Mouse (Mus musculus) cerebellum, adult 18-20 months (tissue): ENCODE data around the gene Rab3d.
A peak's percentile ranks its signal among the peaks of the same experiment; 100 is the strongest.
"Not testable (repeated sequence)": the region's sequence is repeated elsewhere in the genome, so short reads cannot be mapped to it uniquely, and the experiment has no call there.

Experiments used
- DNase-seq, 2 experiments: peaks; one replicate each; pipeline ENCODE4 v3.0.0; 2021

The Rab3d gene

DNA sequence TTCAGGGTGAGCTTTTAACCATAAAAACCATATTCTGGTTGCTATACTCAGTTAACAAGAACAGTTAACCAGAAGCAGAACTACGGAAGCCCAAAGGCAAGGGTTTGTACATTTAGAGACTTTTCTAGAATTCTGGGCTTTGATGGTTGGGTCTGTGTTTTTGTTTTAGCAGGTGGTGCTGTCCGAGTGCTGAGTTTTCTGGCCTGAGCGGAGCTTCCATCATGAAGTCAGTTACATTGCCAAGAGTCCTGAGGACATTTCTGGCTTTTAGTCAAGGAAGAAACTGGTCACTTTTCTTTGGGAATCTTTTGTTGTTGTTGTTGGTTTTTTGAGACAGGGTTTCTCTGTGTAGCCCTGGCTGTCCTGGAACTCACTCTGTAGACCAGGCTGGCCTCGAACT lies 14.0 kb downstream of the Rab3d start:
- no peak for DNase-seq

DNA sequence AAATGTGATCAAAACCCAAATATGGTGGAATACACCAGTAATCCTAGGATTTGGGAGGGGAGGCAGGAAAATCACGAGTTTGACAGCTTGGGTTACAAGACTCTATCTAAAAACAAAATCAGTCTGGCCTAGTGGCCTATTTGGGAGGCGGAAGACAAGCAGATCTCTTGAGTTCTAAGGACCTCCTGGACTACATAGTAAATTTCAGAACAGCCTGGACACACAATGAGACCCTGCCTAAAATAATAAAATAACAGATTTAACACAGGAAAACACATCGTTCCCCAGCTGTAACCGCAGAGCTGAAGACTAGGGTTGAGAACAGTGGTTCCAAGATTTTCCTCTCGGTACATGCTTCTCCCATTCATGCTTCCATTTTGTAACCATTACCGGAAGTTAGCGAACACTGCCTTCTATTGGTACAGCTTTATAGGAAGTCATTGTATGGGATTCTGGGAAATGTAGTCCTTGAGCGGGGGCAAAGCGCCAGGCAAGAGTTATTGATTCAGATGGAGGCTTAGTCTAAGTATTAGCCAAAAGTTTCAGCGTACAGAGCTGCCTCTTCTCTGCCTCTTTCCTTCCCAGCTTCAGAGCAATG lies 16.7 kb downstream of the Rab3d start:
- DNase-seq = peak; percentile 77

DNA sequence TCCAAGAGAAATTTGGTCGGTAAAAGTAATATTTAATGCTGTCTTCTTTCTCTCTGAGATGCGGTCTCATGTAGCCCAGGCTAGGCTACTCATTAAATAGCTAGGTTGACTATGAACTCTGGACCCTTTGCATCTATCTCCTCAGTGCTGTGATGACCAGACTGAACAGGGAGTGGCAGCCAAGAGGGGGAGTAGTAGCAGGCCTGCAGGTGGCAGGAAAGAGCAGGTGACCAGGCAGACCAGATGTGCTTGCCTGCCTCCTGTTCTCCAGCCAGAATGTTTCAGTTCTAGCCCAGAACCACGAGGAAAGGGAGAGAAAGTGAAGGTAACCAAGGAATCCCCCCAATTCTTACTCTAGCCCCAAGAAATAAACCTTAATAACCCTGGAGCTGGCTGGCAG lies 28.8 kb downstream of the Rab3d start:
- DNase-seq = no peak

GRCm38 (mm10) chr9:21876601-21877000 lies 41.4 kb downstream of the Rab3d start:
- DNase-seq = no peak

DNA sequence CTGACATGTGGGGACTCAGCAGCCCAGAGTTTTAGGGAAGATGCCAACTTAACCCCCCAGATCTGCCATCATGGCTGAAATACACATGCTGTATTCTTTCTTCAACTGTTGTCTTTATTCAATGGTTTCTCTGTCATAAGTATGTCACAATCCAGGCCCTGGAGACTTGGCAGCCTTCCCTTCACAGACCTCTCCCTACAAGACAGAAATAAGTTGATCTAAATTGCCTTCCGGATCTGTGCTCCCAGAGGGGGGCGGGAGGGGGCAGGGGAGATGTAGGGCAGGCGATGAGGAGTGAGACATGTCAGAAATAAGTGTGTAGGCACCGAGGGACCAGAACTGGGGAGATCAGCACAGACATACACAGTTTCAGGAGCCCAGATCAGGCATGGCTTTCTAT lies 45.8 kb downstream of the Rab3d start:
- DNase-seq = no peak

DNA sequence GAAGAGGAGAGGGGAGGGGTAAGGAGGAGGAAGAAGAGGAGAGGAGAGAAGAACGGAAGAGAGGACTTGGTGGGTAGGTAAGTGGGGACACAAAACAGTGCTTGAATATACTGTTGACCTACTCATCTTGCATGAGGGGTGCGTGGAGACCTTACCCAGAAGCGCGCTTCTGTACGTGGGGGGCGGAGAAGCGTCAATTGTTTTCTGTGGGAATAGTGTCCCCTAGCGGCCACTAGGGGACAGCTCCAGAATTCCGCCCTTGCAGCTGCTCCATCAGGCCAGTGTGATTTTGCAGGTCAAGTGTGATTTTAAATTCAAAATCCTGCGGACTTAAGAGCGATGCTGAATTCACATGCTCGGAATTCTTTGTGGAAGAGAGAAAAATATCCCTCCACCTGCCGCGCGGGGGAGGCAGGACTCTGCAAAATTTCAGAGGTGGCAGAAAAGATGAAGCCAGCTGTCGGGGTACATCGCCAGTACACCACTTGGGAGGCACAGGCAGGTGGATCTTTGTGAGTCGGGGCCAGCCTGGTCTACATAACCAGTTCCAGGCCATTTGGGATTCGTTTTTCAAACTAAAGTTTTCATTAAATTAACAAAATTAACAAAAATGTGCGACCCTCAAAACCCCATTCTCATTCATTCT lies 47.0 kb downstream of the Rab3d start:
- peak; percentile 56 to 77 for DNase-seq

GRCm38 (mm10) chr9:21869290-21869689 lies 48.7 kb downstream of the Rab3d start:
- peak; percentile 58 to 61 for DNase-seq

DNA sequence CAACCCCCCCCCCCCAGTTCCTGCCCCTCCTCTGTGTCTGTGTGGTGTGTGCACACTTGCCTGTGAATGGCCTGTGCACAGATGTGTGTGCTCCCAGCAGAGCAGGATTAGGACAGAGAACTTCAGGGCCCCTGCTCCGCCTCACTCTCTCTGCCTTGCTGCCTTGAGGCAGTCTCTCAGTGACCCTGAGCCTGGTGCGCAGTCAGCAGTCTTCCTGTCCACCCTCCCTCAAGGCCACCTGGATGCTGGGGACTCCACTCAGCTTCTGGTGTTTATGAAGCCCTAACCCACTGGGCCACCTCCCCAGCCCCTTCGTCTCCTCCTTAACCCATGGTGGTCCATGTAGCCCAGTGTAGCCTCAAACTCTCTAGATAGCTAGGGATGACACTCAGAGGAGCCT lies 50.3 kb downstream of the Rab3d start:
- DNase-seq = no peak

- DNase-seq = no peak
Observed at GRCm38 (mm10) chr9:21866641-21867040, 51.4 kb downstream of the Rab3d start.

GRCm38 (mm10) chr9:21865673-21866398 lies 52.2 kb downstream of the Rab3d start:
- DNase-seq = no peak

- no peak for DNase-seq
Observed at GRCm38 (mm10) chr9:21862181-21862580, 55.8 kb downstream of the Rab3d start.

- DNase-seq = not testable (repeated sequence)
Observed at GRCm38 (mm10) chr9:21860349-21860748, 57.6 kb downstream of the Rab3d start.

DNA sequence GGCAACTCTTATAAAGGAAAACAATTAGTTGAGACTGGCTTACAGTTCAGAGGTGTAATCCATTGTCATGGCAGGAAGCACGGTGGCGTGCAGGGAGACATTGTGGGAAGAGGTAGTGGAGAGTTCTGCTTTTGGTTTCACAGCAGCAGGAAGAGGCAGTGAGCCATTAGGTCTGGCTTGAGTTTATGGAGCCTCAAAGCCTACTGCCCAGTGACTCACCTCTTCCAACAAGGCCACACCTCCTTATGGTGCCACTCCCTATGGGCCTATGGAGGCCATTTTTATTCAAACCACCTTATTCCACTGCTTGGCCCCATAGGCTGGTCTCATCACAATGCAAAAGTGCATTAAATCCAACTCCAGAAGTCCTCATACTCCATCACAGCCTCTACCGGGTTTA lies 58.4 kb downstream of the Rab3d start:
- no peak for DNase-seq

DNA sequence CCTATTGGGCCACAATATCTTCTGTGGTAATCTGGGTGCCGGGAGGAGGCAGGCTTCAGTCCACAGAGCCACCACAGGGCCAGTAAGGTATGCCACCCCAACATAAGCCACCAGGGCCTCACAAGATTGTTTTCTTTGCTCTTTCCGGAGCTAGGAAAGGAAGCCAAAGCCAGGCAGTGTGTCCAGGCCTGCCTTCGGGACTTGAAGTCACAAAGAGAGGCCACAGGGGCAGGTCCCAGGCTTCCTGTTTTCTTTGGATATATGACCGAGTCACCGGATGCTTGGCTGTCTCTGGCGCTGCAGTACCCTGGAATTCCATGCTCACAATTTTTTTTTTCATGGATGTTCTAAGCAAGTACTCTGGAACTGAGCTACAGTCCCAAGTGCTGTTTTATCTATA lies 59.9 kb downstream of the Rab3d start:
- DNase-seq = no peak

DNA sequence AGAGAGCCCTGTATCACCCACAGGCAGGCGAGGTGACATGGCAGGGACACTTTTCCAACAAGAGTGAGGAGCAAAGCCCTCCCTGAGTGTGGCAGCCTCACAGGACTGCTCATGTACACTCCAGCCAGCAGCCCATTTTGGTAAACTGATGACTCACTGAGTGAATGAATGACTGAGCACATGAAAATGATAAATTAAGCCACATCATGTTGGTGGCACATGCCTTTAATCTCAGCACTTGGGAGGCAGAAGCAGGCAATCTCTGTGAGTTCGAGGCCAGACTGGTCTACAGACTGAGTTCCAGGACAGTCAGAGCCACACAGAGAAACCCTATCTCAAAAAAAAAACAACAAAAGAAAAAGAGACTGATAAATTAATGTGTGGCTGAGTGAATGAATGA lies 60.5 kb downstream of the Rab3d start:
- no peak for DNase-seq
